Mouse (Mus musculus) C2C12 (cell line): ENCODE results near the gene Samd5.

Experiments used
- CTCF ChIP-seq: IDR thresholded peaks from one replicate; pipeline ENCODE4 v1.5.1; 2011; ENCODE audit not compliant: control insufficient read depth, insufficient read depth, insufficient read length
- USF1 ChIP-seq: IDR thresholded peaks from one replicate; pipeline ENCODE4 v1.6.1; 2011; ENCODE audit warnings: low read depth, mild to moderate bottlenecking, control low read depth, moderate library complexity

DNA sequence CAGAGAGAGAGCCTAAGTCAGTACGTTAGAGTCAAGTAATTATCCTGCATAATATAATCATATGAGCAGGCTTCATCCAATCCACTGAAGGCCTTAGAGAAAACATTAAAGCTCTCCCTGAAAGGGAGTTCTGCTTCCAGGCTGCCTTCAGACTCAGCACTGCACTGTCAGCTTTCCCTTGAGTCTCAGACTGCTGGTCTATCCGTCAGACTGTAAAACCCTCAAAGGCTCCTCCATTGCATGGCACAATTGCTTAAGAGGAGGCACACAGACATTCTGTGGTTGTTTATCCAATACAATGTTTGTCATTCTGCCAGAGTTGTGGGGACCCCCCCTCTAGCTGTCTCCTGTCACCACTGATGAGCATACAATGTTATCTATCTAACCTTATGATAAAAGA is 26.5 kb downstream of the Samd5 start:
- TF ChIP-seq CTCF (no peak), USF1 (no peak)
